Mouse (Mus musculus) adrenal gland, postnatal 36 days (tissue): ENCODE measurements around the gene Gm6217. TPM values are rescaled to one million over a fixed set of nuclear protein-coding genes. Genes with fewer than 3 reads are reported as not detected.
"Not testable (repeated sequence)": the region's sequence is repeated elsewhere in the genome, so short reads cannot be mapped to it uniquely, and the experiment has no call there.

Source experiments
- DNase-seq, 2 experiments: peaks; one replicate each; pipeline ENCODE4 v3.0.0; 2021; ENCODE audit warnings: mixed read lengths in 1 of 2
- long read RNA-seq, 2 experiments: library from polyadenylated mRNA; stranded (forward); transcript quantifications; one replicate each; pipeline ENCODE4 v2.0.0; 2021; ENCODE audit warnings: borderline sequencing depth in 2 of 2
- total RNA-seq, 2 experiments: library from RNA; stranded (reverse); gene quantifications; 2 replicates each; pipeline ENCODE4 v1.2.3; 2021

Gene Gm6217
- not detected for total RNA-seq
- long read RNA-seq, experiment 1 = 0 reads
- long read RNA-seq, experiment 2 = 0 reads

DNA sequence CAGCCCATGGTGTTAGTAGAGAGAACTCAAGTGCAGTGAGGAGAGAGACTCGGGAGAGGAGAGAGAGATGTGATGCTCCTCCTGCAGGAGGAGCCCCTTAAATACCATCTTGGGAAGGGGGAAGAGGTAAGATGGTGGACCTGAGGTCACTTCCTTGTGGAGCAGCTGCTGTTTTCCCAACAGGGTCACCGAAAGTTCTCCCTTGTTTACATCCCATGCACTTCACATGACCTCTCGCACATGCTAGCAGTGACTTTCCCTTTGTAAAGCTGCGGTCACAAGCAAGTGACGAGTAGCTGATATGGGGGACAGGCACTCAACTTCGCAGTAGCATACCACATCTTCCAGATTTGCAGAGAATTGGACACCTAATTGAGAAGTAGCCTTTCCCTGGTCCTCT lies at the start of gene Gm6217:
TSS of gene Gm6217 (minus strand) at position 74 of the 400 bp plus-strand sequence.
- DNase-seq = not testable (repeated sequence)

DNA sequence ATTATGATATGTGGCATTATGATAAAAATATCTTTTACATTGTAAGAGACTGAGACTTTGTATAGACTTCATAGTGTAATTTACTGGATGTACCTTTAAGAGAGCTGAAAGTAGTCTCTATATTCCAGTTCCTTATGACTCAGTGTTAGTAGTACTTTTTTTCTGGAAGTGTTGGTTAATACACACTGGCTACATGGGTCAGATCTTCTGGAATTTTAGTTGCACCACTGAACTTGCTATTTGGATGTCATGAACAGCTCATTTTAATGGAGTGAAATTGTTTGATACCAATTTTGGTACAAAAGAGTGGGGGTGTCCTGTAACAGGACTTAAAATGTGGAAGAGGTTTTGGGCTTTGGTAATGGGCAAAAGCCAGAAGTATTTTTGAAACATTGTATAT lies 46.6 kb upstream of the Gm6217 start:
- DNase-seq = no peak

DNA sequence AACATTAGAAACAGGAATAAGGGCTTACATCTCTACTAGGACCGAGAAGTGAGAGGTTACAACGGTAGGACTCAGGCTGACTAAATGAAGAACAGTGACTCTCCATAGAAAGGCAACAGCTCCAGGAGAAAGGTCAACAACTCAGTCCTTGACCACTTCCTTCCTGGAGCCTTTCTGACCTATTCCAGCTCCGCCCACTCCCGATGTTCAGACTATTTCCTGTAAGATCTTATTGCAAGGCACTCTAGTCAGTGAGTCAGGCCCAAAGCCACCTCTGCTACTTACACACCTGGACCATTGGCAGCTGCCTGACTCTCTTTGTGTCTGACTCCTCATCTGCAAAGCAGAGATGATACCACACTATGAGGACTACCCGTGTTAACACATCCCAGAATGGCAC lies 44.6 kb upstream of the Gm6217 start:
- DNase-seq = peak in 1 of 2 experiments; percentile 48

DNA sequence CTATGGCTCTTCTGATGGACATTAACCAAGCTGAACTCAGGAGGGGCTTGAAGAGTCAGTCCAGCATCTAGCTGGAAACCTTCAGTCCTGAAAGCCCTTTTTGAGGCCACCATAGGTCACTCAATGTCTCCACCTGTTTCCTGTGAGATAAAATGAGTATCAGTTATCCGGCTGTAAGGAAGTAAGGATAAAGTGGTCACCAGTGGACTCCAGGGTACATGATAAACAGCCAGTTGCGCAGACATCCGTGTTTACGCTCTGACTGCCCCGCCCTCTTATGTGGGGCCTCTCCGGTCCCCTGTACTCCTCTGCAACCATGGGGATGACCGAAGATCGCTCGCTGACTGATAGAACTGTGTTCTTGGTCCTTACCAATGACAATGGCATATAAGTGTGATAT lies 43.1 kb upstream of the Gm6217 start:
- DNase-seq = no peak

DNA sequence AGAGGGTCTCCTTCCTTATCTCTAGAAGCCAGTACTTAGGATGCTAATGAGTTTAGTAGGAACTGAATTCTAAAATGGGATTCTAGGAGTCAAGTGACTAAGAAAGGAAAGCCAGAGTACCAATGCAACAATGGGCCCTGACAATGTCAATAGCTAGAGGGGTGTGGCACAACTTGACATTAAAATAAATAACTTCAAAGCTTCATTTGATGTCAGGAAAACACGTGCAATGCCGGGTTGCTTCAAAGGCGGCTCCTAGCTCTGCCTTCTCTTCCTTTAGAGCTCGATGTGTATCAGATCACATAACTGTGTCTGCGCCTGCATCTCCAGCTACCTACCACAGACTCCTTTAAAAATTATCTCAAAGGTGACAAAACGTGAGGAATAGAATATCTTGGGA lies 42.7 kb upstream of the Gm6217 start:
- DNase-seq = no peak

DNA sequence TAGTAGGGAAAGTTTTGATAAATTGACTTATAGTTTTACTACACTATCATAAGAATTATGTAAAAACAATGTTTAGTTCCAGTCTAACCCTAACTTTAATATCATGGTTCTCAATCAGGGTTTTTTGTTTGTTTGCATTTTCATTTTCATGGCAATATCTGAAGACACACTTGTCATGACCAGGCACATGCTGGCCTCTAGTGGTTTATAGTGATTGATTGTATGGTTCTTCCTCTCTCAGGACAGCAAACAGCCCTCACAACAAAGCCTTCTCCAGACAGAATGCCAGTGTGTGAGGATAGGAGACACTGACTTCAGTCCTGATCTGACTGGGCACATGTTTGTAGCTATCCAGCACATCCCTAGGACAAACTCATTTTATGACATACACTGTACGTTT lies 42.0 kb upstream of the Gm6217 start:
- DNase-seq = no peak

DNA sequence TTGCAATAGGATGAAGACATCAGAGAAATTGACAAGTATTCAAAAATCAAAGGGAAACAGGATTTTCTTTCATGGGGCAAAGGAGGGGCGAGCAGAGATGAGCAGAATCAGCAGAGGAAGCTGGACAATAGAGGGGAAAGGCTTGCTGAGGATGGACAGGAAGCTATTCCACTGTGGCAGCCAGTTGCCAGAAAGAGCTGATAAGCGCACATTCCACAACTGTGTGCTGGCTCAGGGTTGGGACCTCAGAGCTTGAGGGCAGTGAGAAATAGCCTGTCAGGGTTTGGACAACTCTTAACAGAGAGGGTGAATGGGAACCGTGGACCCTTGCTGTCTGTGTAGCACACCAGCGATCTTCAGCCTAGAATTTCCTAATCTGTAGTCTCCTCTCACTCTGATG lies 40.8 kb upstream of the Gm6217 start:
- DNase-seq = peak; percentile 59 to 67

DNA sequence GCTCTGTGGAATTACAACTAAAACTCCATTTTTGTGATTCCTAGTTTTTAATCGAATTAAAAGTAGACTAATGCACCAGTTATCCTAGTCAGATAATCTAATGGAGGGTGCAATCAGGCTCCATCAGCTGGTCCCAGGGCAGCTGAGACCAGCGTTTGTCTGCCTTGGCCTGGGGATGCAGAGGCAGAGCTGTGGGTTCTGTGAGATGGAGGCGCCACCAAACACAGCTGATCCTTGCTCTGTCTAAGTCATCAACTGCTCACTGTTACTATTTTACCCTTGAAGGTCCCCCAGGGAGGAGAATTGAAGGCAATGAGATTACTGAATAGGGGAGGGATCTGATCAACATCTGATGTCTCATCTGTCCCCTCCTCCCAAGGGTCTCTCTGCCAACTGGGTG lies 35.2 kb upstream of the Gm6217 start:
- DNase-seq = no peak

DNA sequence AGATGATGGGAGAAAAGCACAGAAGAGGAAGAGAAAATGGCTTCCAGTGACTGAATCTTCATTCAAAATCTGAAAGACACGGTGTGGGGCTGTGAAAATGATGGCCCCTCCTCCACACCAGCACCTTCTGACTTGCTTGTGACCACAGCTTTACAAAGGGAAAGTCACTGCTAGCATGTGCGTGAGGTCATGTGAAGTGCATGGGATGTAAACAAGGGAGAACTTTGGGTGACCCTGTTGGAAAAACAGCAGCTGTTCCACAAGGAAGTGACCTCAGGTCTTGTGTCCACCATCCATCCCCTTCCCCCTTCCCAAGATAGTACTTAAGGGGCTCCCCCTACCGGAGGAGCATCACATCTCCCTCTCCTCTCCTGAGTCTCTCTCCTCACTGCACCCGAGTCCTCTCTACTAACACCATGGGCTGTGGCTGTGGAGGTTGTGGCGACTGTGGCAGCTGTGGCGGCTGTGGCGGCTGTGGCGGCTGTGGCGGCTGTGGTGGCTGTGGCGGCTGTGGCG lies 28.7 kb upstream of the Gm6217 start, which contains the start of gene Gm47955:
TSS of gene Gm47955 (plus strand) at position 417 of the 516 bp plus-strand sequence.
- no peak for DNase-seq

DNA sequence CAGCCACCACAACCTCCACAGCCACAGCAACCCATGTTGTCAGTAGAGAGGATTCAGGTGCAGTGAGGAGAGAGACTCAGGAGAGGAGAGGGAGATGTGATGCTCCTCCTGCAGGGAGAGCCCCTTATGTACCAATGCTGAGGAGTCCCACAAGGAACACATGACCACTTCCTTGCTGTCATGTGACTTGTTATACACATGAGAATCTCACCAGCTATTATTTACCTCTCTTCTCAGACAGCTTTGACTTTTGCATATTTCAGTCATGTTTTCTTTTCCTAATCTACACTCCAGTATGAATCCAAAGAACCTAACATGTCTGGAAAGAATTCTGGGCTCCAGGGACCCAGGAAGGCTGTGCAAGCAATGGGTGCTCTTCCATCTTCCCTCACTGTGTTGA lies 24.7 kb upstream of the Gm6217 start, which contains the start of gene Gm7544:
TSS of gene Gm7544 (minus strand) at position 101 of the 400 bp plus-strand sequence.
- not testable (repeated sequence) for DNase-seq

DNA sequence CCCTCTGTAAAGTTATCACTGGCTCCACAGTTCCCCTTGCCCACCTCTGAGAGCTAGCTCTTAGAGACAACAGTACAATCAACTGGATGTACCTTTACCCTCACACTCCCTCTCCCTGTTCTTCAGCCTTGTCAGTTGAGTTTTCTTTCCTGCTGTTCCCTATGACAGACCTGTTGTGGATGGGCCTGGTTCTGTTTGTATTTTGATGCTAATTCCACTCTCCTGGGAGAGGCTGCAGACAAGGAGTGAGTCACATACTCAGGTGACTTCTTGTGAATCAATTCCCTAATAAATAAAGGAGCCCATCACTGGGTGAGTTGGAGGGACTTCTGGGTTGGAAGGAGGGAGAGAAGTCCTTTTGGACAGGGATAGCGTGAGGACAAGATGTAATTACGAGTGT lies 17.4 kb upstream of the Gm6217 start:
- no peak for DNase-seq

DNA sequence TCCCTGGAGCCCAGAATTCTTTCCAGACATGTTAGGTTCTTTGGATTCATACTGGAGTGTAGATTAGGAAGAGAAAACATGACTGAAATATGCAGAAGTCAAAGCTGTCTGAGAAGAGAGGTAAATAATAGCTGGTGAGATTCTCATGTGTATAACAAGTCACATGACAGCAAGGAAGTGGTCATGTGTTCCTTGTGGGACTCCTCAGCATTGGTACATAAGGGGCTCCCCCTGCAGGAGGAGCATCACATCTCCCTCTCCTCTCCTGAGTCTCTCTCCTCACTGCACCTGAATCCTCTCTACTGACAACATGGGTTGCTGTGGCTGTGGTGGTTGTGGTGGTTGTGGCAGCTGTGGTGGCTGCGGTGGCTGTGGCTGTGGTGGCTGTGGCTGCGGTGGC lies 14.8 kb upstream of the Gm6217 start:
- not testable (repeated sequence) for DNase-seq

DNA sequence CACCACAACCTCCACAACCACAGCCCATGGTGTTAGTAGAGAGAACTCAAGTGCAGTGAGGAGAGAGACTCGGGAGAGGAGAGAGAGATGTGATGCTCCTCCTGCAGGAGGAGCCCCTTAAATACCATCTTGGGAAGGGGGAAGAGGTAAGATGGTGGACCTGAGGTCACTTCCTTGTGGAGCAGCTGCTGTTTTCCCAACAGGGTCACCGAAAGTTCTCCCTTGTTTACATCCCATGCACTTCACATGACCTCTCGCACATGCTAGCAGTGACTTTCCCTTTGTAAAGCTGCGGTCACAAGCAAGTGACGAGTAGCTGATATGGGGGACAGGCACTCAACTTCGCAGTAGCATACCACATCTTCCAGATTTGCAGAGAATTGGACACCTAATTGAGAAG lies 12.1 kb upstream of the Gm6217 start, which contains the start of gene A030003K21Rik:
TSS of gene A030003K21Rik (minus strand) at position 94 of the 400 bp plus-strand sequence.
- not testable (repeated sequence) for DNase-seq

DNA sequence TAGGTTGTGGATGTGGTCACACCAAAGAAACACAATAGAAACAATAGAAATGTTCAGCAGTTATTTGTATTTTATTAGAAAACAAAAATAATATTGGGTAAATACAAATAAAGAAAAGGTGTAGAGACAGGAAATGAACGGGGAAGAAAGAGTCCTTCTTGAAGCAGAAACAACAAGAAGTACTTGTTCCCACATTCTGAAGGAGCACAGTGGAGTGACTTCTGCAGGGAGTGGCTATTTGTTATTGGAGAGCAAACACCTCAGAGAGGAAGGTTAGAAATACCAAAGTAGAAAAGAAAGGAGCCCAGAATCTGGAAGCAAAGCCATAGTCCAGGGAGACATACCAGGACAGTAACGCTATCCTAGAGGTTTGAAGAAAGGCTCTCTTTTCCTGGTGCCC lies 11.3 kb upstream of the Gm6217 start:
- not testable (repeated sequence) for DNase-seq

DNA sequence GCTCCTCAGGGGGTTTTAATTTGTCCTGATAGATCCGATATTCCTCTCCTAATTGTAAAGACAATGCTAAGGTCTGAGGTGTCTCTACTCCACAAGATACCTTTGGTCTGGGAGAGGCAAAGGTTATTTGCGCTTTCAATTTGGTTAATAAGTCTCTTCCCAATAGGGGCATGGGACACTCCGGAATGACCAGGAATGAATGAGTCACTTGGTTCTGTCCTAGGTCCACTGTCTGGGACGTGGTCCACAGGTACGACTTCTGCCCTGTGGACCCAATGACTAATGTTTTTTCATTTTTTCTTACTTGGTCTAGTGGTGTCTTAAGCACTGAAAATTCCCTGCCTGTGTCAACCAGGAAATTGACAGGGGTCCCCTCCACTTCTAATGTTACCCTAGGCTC lies 7.5 kb upstream of the Gm6217 start:
- no peak for DNase-seq

DNA sequence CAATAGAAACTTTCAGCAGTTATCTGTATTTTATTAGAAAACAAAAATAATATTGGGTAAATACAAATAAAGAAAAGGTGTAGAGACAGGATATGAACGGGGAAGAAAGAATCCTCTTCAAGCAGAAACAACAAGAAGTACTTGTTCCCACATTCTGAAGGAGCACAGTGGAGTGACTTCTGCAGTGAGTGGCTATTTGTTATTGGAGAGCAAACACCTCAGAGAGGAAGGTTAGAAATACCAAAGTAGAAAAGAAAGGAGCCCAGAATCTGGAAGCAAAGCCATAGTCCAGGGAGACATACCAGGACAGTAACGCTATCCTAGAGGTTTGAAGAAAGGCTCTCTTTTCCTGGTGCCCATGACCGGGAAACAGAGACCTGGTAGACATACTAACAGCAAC lies 641 bp downstream of the Gm6217 start:
- DNase-seq = not testable (repeated sequence)

DNA sequence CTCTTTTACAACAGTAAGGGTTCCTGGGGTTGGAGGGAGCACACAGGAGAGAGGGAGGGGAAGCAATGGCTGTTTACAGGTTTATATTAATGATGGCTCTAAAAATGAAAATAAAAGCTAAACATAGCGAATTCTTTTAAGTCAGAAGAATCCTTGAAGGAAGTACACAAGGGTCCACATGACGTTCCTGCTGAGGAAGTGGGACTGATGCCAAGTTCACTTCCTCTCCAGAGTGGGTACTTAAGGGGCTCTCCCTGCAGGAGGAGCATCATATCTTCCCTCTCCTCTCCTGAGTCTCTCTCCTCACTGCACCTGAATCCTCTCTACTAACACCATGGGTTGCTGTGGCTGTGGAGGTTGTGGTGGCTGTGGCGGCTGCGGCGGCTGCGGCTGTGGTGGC lies 6.5 kb downstream of the Gm6217 start, which contains the start of gene A030014E15Rik:
TSS of gene A030014E15Rik (plus strand) at position 268 of the 400 bp plus-strand sequence.
- peak in 1 of 2 experiments; percentile 8 for DNase-seq

DNA sequence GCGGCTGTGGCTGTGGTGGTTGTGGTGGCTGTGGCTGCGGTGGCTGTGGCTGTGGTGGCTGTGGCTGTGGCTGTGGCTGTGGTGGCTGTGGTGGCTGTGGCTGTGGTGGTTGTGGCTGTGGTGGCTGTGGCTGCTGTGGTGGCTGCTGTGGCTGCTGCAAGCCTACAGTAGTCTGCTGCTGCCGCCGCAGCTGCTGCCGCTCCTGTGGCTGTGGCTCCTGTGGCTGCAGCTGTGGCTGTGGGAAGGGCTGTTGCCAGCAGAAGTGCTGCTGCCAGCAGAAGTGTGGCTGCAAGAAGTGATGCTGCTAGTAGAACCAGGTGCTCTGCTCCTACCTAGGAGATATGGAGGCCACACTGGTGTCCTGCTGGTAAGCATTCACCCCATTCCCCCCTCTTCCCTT lies 17.8 kb downstream of the Gm6217 start:
- DNase-seq = not testable (repeated sequence)

DNA sequence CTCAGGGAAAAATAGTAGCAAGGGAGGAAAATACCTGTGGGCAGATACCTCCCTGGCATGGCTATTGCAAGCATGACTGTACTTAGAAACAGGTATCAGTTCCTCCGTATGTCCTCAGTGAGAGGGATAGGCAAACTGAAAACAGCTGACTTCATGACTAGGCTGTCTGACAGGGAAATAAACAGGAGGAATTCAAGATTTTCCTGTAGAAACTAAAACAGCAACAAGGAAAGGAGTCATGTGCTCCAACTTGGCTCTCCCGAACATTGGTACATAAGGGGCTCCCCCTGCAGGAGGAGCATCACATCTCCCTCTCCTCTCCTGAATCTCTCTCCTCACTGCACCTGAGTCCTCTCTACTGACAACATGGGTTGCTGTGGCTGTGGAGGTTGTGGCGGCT lies 18.2 kb downstream of the Gm6217 start, which contains the start of gene A030005L19Rik:
TSS of gene A030005L19Rik (plus strand) at position 301 of the 400 bp plus-strand sequence.
- DNase-seq = no peak

DNA sequence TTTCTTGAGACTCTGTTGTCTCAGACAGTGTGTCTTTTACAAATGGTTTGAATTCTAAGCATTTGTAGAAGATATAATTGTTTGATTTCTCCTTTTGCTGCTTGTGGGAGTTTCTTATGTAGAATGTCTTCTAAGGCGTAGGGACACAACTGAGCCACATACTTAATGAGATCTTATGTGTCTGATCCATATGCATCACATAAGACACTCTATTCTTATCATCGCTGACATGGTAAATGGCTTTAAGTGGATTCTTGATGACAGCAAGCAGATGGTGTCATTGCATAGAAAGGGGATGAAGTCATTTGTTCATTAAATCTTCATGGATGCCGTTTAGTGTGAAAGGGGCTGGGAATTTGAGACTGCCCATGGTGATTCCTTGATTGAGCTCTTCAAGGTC lies 25.3 kb downstream of the Gm6217 start:
- DNase-seq = no peak

DNA sequence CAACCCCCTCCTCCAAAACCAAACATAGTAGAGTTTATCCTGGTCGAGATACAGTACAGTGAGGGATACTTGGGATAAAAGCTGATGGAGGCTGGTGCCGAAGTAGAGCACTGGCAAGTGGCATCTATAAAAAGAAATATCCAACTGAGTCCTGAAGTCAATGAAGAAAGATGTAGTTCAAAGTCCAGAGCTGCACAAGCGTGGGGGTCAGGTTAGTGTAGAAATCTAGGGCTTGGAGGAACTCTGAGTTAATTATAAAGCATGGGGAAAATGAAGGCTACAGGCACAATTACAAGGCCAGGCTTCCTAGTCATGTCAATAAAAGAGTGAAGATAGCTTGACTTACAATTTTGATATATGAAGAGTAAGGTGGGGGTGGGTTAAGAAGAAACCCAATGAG lies 30.0 kb downstream of the Gm6217 start:
- no peak for DNase-seq

DNA sequence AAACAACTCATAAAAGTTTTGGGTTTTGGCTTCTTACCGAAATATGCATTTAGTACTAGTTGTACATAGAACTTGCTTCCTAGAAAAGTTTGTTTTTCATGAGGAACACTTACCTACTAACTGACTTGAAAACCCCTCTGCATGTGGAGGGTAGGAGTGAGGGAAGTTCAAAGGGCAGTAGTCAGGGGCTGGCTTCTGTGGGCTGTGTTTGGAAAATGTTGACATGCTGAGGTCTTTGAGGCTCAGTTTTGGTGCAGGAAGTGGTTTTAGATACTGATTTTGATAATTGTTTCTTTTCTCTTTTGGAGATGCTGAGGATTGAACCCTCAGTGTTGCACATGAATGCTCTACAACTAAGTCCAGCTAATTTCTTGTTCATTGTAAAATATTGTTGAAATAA lies 30.6 kb downstream of the Gm6217 start:
- DNase-seq = no peak

DNA sequence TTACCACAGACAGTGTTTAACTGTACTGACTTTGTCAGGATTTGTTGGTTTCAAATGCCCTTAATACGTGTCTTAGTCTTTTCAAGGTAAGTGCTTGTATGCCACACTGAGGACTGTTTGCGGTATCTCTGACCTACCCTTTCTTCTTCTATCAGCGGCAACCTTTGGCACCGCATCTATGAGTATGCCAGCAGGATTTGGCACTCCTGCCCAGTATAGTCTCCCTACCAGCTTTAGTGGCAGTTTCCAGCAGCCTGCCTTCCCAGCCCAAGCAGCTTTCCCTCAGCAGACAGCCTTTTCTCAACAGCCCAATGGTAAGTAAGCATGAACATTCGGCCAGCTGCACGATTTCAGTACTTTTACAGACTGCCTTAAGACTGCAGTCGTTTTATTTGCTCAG lies 37.9 kb downstream of the Gm6217 start:
- DNase-seq = no peak
